Mouse (Mus musculus) neural tube, embryonic 11.5 days (tissue): Measurements from ENCODE around the gene Prkch. TPM values are rescaled to one million over a fixed set of nuclear protein-coding genes. Genes with fewer than 3 reads are reported as not detected.

Experiments
- ATAC-seq: fragments of 200-750 bp; cut with Nextera tagmentation; 2 replicates; pipeline ENCODE4 v1.8.0; 2017; ENCODE audit warnings: moderate number of reproducible peaks, mild to moderate bottlenecking, moderate TSS enrichment, moderate library complexity; ENCODE audit not compliant: insufficient read depth, low FRiP score, low TSS enrichment
- DNase-seq: peaks from one replicate; pipeline ENCODE4 v3.0.0-alpha.2; 2015; ENCODE audit warnings: low spot score
- H3K27ac ChIP-seq: fragments of 300-500 bp; sonication (generic); 2 replicates; pipeline ENCODE4 v1.5.1; 2014; ENCODE audit warnings: low read depth, mild to moderate bottlenecking, low read length
- H3K27me3 ChIP-seq: fragments of 300-500 bp; sonication (generic); 2 replicates; pipeline ENCODE4 v1.6.1; 2014; ENCODE audit warnings: mild to moderate bottlenecking, low read length, mixed read lengths; ENCODE audit not compliant: control insufficient read depth, insufficient read depth
- H3K36me3 ChIP-seq: fragments of 300-500 bp; sonication (generic); 2 replicates; pipeline ENCODE4 v1.6.1; 2014; ENCODE audit warnings: mild to moderate bottlenecking, low read length, moderate library complexity, mixed read lengths; ENCODE audit not compliant: control insufficient read depth, insufficient read depth
- H3K4me1 ChIP-seq: fragments of 300-500 bp; sonication (generic); 2 replicates; pipeline ENCODE4 v1.6.1; 2014; ENCODE audit warnings: low read length, mixed read lengths; ENCODE audit not compliant: control insufficient read depth, insufficient read depth
- H3K4me2 ChIP-seq: fragments of 300-500 bp; sonication (generic); 2 replicates; pipeline ENCODE4 v1.6.1; 2014; ENCODE audit warnings: low read depth, mild to moderate bottlenecking, moderate library complexity
- H3K4me3 ChIP-seq: fragments of 300-500 bp; sonication (generic); 2 replicates; pipeline ENCODE4 v1.5.1; 2014; ENCODE audit warnings: low read depth, low read length
- H3K9ac ChIP-seq: fragments of 300-500 bp; sonication (generic); 2 replicates; pipeline ENCODE4 v1.6.1; 2014; ENCODE audit warnings: mild to moderate bottlenecking, low read length
- H3K9me3 ChIP-seq: fragments of 300-500 bp; sonication (generic); 2 replicates; pipeline ENCODE4 v1.6.1; 2016; ENCODE audit warnings: low read length; ENCODE audit not compliant: control insufficient read depth
- WGBS: fragments of 180-500 bp; shearing (Covaris S2); extraction: QIAGEN DNeasy Blood & Tissue Kit; methylation state at CpG from one replicate; pipeline ENCODE4 v1.1.7; 2014; 5-methylcytosine and 5-hydroxymethylcytosine counted together
- polyA plus RNA-seq: library from polyadenylated mRNA; unstranded; fragments of >200 nt; fragmentation: Nextera tagmentation; extraction: Ambion mirVana; gene quantifications from 2 replicates; pipeline ENCODE4 v1.2.1, GENCODE M21; 2014

Gene Prkch
- polyA plus RNA-seq, 1 experiment from 2014 or later = 11.7 TPM

- H3K27me3 ChIP-seq = no peaks in the 10 kb centered on the region
- no peak overlapping the region for H3K9ac ChIP-seq
- peaks cover 15% of the 10 kb centered on the region for H3K4me1 ChIP-seq
- H3K4me3 ChIP-seq = no peak overlapping the region
- H3K9me3 ChIP-seq = no peaks in the 10 kb centered on the region
- no peaks in the 10 kb centered on the region for H3K36me3 ChIP-seq
- DNase-seq (no peak), ATAC-seq (no peak)
- WGBS = 77% methylated on average over 8 of the region's 8 CpGs
- H3K4me2 ChIP-seq = no peak overlapping the region
- H3K27ac ChIP-seq = no peak overlapping the region
Measured at GRCm38 (mm10) chr12:73610831-73611370, 26.3 kb downstream of the Prkch start.

GRCm38 (mm10) chr12:73611741-73612140 lies 27.1 kb downstream of the Prkch start:
- Histone ChIP-seq H3K27ac (no peak overlapping the region), H3K4me1 (peaks cover 15% of the 10 kb centered on the region), H3K27me3 (no peaks in the 10 kb centered on the region), H3K4me3 (no peak overlapping the region), H3K4me2 (no peak overlapping the region), H3K9ac (no peak overlapping the region), H3K9me3 (no peaks in the 10 kb centered on the region), H3K36me3 (no peaks in the 10 kb centered on the region)
- no peak for DNase-seq
- WGBS = 76% methylated on average over 3 of the region's 3 CpGs
- ATAC-seq = no peak

- H3K4me1 ChIP-seq = peaks cover 5% of the 10 kb centered on the region
- WGBS = 84% methylated on average over 6 of the region's 6 CpGs
- no peak for ATAC-seq
- no peak overlapping the region for H3K27ac ChIP-seq
- H3K27me3 ChIP-seq = no peaks in the 10 kb centered on the region
- no peak overlapping the region for H3K4me2 ChIP-seq
- no peak for DNase-seq
- no peaks in the 10 kb centered on the region for H3K36me3 ChIP-seq
- H3K4me3 ChIP-seq = no peak overlapping the region
- no peaks in the 10 kb centered on the region for H3K9me3 ChIP-seq
- no peak overlapping the region for H3K9ac ChIP-seq
Measured at GRCm38 (mm10) chr12:73613183-73613582, 28.6 kb downstream of the Prkch start.

- no peak overlapping the region for H3K27ac ChIP-seq
- H3K9ac ChIP-seq = no peak overlapping the region
- H3K4me1 ChIP-seq = no peaks in the 10 kb centered on the region
- 53% methylated on average over 10 of the region's 10 CpGs for WGBS
- no peaks in the 10 kb centered on the region for H3K27me3 ChIP-seq
- ATAC-seq (no peak), DNase-seq (no peak)
- H3K4me2 ChIP-seq = no peak overlapping the region
- H3K4me3 ChIP-seq = no peak overlapping the region
- H3K36me3 ChIP-seq = no peaks in the 10 kb centered on the region
- no peaks in the 10 kb centered on the region for H3K9me3 ChIP-seq
Measured at GRCm38 (mm10) chr12:73617652-73618051, 33.1 kb downstream of the Prkch start.

GRCm38 (mm10) chr12:73625277-73626032 lies 40.9 kb downstream of the Prkch start:
- Histone ChIP-seq H3K27ac (no peak overlapping the region), H3K4me2 (no peak overlapping the region), H3K9me3 (no peaks in the 10 kb centered on the region), H3K27me3 (no peaks in the 10 kb centered on the region), H3K4me1 (no peaks in the 10 kb centered on the region), H3K36me3 (no peaks in the 10 kb centered on the region), H3K4me3 (no peak overlapping the region), H3K9ac (no peak overlapping the region)
- DNase-seq (no peak), ATAC-seq (no peak)
- WGBS = 89% methylated on average over 6 of the region's 6 CpGs

GRCm38 (mm10) chr12:73627902-73628301 lies 43.3 kb downstream of the Prkch start:
- DNase-seq = no peak
- no peaks in the 10 kb centered on the region for H3K36me3 ChIP-seq
- H3K27me3 ChIP-seq = no peaks in the 10 kb centered on the region
- H3K4me3 ChIP-seq = no peak overlapping the region
- no peak overlapping the region for H3K27ac ChIP-seq
- 90% methylated on average over 14 of the region's 14 CpGs for WGBS
- H3K9me3 ChIP-seq = no peaks in the 10 kb centered on the region
- no peak overlapping the region for H3K4me2 ChIP-seq
- no peak overlapping the region for H3K9ac ChIP-seq
- ATAC-seq = no peak
- no peaks in the 10 kb centered on the region for H3K4me1 ChIP-seq

GRCm38 (mm10) chr12:73630596-73630995 lies 46.0 kb downstream of the Prkch start:
- ATAC-seq = no peak

GRCm38 (mm10) chr12:73631148-73631547 lies 46.6 kb downstream of the Prkch start:
- H3K4me3 ChIP-seq = no peak overlapping the region
- H3K9me3 ChIP-seq = no peaks in the 10 kb centered on the region
- no peak overlapping the region for H3K27ac ChIP-seq
- no peaks in the 10 kb centered on the region for H3K36me3 ChIP-seq
- no peak for DNase-seq
- H3K4me1 ChIP-seq = no peaks in the 10 kb centered on the region
- ATAC-seq = no peak
- WGBS = 83% methylated on average over 11 of the region's 11 CpGs
- H3K27me3 ChIP-seq = no peaks in the 10 kb centered on the region
- H3K4me2 ChIP-seq = no peak overlapping the region
- no peak overlapping the region for H3K9ac ChIP-seq

More at GRCm38 (mm10) chr12:73630596-73630995, 46.0 kb downstream of the Prkch start:
- H3K27me3 ChIP-seq = no peaks in the 10 kb centered on the region
- no peak overlapping the region for H3K4me2 ChIP-seq
- H3K4me3 ChIP-seq = no peak overlapping the region
- H3K36me3 ChIP-seq = no peaks in the 10 kb centered on the region
- WGBS = 77% methylated on average over 11 of the region's 11 CpGs
- DNase-seq = no peak
- no peaks in the 10 kb centered on the region for H3K4me1 ChIP-seq
- H3K27ac ChIP-seq = no peak overlapping the region
- H3K9ac ChIP-seq = no peak overlapping the region
- H3K9me3 ChIP-seq = no peaks in the 10 kb centered on the region

GRCm38 (mm10) chr12:73632671-73633244 lies 48.2 kb downstream of the Prkch start:
- H3K4me3 ChIP-seq = no peak overlapping the region
- H3K36me3 ChIP-seq = no peaks in the 10 kb centered on the region
- no peak for ATAC-seq
- H3K9me3 ChIP-seq = no peaks in the 10 kb centered on the region
- 32% methylated on average over 8 of the region's 8 CpGs for WGBS
- no peak for DNase-seq
- no peaks in the 10 kb centered on the region for H3K27me3 ChIP-seq
- H3K4me1 ChIP-seq = no peaks in the 10 kb centered on the region
- no peak overlapping the region for H3K4me2 ChIP-seq
- no peak overlapping the region for H3K27ac ChIP-seq
- no peak overlapping the region for H3K9ac ChIP-seq
